Mouse (Mus musculus): Measurements from ENCODE around the gene Bach2.

Gene Bach2

GRCm38 (mm10) chr4:32293686-32294265, 55.2 kb downstream of the Bach2 start:
- no peak for DNase-seq (ENCODE audit: low spot score)

DNA sequence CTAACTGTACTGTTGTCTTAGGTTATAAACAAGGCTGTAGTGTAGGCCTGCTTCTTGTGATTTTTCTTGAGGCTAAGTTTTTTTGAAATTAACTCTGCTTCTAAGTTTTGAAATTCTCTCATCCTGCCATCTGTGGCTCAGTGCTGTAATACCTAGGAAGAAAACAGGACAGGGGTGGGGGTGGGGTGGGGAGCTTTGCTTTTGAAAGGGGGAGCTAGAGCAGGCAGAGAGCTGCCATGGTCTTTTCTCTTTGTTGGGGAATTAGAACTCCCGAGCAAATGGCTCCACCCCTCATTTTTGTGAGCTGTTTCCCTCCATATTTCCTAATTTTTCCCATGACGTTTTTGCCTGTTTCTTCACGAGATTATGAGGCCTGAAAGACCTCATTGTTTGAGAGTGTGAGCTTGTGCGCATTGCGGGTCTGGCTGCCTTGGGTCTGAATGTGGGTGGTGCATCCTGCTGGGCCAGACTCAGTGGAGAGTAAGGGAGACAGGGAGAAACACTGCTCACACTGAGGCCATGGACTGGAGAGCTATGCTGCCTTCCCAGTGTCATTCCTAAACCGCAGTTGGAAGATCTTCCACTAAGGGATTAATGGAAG, 58.6 kb downstream of the Bach2 start:
- no peak for DNase-seq (ENCODE audit: low spot score)

- DNase-seq (ENCODE audit: low spot score): no peak
Measured at GRCm38 (mm10) chr4:32299221-32299620, 60.6 kb downstream of the Bach2 start.

DNA sequence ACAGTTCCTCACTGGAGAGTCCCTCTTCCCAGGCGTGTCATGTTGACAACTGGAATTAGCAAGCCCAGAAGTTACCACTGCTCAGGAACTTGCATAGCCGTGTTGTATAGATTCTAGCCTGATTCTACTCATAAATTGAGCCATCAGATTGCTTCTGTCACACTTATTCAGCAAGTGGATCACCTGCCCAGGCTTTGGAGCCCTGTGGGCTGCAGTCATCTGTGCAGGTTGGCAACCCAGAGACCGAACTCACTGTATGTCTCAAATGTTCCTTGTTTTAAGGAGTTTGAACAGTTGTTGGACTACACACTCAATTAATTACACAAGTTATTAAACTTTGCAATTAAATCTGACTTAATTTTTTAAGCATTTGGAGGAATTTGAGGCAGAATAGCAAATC, 61.4 kb downstream of the Bach2 start:
- DNase-seq (ENCODE audit: low spot score): no peak

DNA sequence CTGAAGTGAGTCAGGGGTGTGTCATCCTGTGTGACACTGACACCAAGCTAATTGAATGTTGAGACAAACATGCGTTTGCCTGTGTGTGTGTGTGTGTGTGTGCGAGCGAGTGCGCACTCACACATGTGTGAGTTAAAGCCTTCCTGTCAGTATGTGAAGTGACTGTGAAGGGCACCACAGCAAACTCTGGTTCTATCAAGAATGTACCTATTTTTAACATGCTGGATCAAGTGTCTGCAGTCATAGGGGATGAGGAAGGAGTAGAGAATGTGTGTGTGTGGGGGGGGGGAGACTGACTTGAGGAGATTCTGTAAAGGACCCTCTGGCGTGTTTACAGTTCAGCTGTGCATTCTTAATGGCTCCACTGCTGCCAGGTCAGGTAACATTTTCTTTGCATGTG, 64.1 kb downstream of the Bach2 start:
- DNase-seq (ENCODE audit: low spot score): no peak

GRCm38 (mm10) chr4:32303076-32303475, 64.5 kb downstream of the Bach2 start:
- DNase-seq (ENCODE audit: low spot score): no peak

DNA sequence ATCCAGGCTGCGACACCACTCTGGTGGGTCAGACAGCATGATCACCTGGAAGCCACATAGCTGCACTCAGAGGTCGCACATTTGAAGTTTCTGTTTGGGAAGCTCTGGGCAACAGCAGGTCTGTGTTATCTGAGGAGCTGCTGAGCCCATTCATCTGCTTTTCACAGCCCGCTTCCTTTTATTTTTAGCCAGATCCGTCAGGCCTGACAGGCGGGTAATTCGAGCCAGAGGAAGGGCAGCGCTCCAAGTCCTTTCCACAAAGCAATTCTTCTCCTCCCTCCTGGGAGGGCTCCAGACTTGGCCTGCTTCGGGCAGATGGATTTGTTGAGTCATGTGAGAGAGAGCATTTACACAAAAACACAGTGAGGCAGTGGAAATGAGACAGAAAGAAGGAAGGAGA, 65.1 kb downstream of the Bach2 start:
- no peak for DNase-seq (ENCODE audit: low spot score)

DNA sequence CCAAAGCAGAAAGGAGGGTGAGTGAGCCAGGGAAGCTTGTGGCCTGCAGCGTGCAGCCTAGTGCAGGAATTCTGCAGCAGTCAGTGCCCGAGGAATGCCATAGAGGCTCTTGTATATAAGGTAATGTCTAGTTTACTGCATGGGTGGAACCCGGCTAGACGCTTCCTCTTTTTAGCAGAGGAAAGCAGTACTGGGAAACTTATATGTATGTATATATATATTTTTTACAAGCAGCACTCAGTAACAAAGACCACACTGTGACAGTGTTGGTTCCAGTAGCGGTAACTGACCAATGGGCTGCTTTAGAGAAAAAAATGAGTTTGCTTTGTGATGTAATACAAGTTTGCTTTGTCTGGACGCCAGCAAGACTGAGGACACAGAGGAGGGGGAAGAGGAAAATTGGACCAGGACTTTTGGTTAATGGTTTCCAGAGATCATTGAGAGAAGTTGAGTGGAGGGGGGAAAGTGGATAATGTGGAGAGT, 65.7 kb downstream of the Bach2 start:
- no peak for DNase-seq (ENCODE audit: low spot score)

- DNase-seq (ENCODE audit: low spot score): no peak
Measured at GRCm38 (mm10) chr4:32305036-32305615, 66.5 kb downstream of the Bach2 start.

GRCm38 (mm10) chr4:32305683-32306082, 67.1 kb downstream of the Bach2 start:
- DNase-seq (ENCODE audit: low spot score): no peak

GRCm38 (mm10) chr4:32306169-32306792, 67.7 kb downstream of the Bach2 start:
- DNase-seq (ENCODE audit: low spot score): no peak

- DNase-seq (ENCODE audit: low spot score): no peak
Measured at GRCm38 (mm10) chr4:32307215-32307614, 68.6 kb downstream of the Bach2 start.

- DNase-seq (ENCODE audit: low spot score): no peak
Measured at GRCm38 (mm10) chr4:32312171-32312946, 73.8 kb downstream of the Bach2 start.

GRCm38 (mm10) chr4:32314919-32315318, 76.3 kb downstream of the Bach2 start:
- DNase-seq (ENCODE audit: low spot score): no peak

- DNase-seq (ENCODE audit: low spot score): no peak
Measured at GRCm38 (mm10) chr4:32318608-32319007, 80.0 kb downstream of the Bach2 start.

- DNase-seq (ENCODE audit: low spot score): no peak
Measured at GRCm38 (mm10) chr4:32319327-32319726, 80.7 kb downstream of the Bach2 start.

DNA sequence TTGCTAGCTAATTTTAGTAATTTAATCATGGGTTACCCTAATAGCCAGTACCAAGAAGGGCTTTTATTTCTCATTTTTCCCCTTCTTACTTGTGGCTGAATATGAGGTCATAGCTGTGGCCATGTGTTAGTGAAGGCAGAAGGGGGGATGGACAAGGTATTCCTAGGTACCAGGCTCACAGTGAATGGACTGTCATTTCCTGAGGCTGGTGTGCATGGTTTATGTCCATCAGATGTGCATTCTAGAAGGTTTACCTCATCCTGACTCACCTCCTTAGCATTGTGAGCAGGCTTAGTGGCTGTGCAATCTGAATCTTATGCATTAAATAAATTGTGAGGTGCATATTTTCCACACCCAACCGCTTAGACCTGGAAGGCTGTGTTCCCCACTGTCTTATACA, 81.4 kb downstream of the Bach2 start:
- DNase-seq (ENCODE audit: low spot score): no peak

DNA sequence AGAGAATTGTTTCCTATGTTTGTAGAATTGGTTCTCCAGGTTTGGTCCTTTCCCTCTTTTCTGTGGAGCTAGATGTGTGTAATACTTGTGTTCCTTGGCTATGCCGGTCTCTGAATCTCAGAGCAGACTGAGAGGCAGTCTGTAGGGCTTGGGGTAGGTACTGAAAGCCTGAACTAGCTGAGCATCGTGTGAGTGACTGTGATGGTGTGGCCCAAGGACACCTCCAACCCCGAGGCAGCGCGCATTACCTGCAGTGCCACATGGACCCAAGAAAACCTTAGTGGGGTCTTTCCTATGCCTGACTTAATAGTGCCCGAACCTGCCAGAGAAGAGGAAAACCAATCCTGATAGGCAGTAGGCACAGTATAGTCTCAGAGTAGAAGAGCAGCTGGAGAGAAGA, 85.5 kb downstream of the Bach2 start:
- DNase-seq (ENCODE audit: low spot score): no peak

GRCm38 (mm10) chr4:32324967-32325366, 86.4 kb downstream of the Bach2 start:
- DNase-seq (ENCODE audit: low spot score): no peak

DNA sequence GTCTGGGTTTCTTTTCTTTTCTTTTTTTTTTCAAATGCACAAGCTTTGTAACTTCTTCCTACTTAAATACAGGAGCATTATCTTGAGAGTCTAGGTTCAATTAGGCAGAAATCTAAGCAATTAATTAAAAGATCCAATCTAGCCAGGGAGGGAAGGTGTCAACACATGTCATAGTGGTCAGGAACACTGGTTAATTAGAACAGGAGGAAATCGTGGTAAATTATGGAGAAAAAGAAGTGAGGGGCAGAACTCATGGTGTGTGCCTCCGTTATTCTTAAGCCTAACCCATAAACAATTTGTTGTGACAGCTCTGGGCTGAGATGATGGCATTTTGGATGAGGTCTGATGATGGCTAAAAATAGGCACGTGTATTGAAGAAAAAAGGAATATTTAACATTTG, 87.0 kb downstream of the Bach2 start:
- DNase-seq (ENCODE audit: low spot score): no peak

DNA sequence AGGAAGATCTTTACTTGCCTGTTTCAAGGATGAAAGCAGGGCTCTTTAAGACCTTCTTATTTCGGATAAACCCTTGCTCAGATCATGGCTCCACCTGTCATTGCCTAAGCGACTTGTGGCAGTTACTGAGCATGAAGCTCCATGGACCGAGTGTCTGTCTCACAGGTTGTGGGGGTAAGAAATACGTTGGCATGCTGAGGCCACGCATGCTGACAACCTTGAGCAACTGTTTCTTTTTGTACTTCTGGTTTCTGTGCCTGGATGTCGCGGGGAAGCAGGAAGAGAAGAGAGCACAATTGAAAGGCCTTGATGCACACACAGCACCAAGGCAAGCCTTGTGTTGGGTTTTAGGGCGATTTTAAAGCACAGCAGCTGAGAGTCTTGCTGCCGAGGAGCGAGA, 87.7 kb downstream of the Bach2 start:
- no peak for DNase-seq (ENCODE audit: low spot score)

- no peak for DNase-seq (ENCODE audit: low spot score)
Measured at GRCm38 (mm10) chr4:32326860-32327259, 88.3 kb downstream of the Bach2 start.

- no peak for DNase-seq (ENCODE audit: low spot score)
Measured at GRCm38 (mm10) chr4:32327626-32328025, 89.0 kb downstream of the Bach2 start.

Data from c-Kit-positive CD71-positive TER-119-positive erythroid progenitor cells, embryonic 14.5 days (primary cell).